Mouse (Mus musculus) left cerebral cortex, adult 2 months (tissue): ENCODE measurements around the gene Ltbp3. TPM values are rescaled to one million over a fixed set of nuclear protein-coding genes. Genes with fewer than 3 reads are reported as not detected.

Experiments used
- DNase-seq, 2 experiments: peaks; one replicate each; pipeline ENCODE4 v3.0.0; 2021 to 2022; ENCODE audit warnings: low spot score in 2 of 2, mixed read lengths in 1 of 2; ENCODE audit errors: extremely low spot score in 1 of 2
- H3K27ac ChIP-seq: fragments of 200-600 bp; 2 replicates; pipeline ENCODE4 v1.8.1; 2022
- H3K4me3 ChIP-seq: fragments of 200-600 bp; 2 replicates; pipeline ENCODE4 v1.8.1; 2022
- CTCF ChIP-seq: fragments of 200-600 bp; IDR thresholded peaks from 2 replicates; pipeline ENCODE4 v1.8.1; 2022; ENCODE audit warnings: antibody characterized with exemption, mild to moderate bottlenecking, moderate library complexity
- intact Hi-C: fragments of 180-260 bp; cut with DNase I; formaldehyde crosslinking; loops from one replicate; pipeline ENCODE4 v1.15.1; 2025
- total RNA-seq, 2 experiments: library from RNA; stranded (reverse); gene quantifications; 2 replicates each; pipeline ENCODE4 v1.2.3; 2021

Gene Ltbp3
- total RNA-seq, 2 experiments from 2014 or later: 38.9 to 43.1 TPM

- no peak for TF ChIP-seq CTCF
- peak overlapping the region; percentile 82 for H3K4me3 ChIP-seq
- H3K27ac ChIP-seq: peak overlapping the region; percentile 100
- no peak for DNase-seq
- intact Hi-C loops: no loop called here
These were observed 55.9 kb downstream of the Ltbp3 start for GRCm38 (mm10) chr19:5796573-5797111.

- intact Hi-C loops: no loop called here
- H3K27ac ChIP-seq: peak overlapping the region; percentile 100
- no peak for TF ChIP-seq CTCF
These were observed 56.8 kb downstream of the Ltbp3 start for GRCm38 (mm10) chr19:5797381-5798111.

GRCm38 (mm10) chr19:5798700-5799479, 58.2 kb downstream of the Ltbp3 start:
- H3K4me3 ChIP-seq: peak overlapping the region; percentile 82
- intact Hi-C loops: no loop called here
- H3K27ac ChIP-seq: peak overlapping the region; percentile 100
- DNase-seq: no peak
- no peak for TF ChIP-seq CTCF

More at GRCm38 (mm10) chr19:5797381-5798111, 56.8 kb downstream of the Ltbp3 start:
- DNase-seq: no peak
- peak overlapping the region; percentile 82 for H3K4me3 ChIP-seq

- DNase-seq: peak in 1 of 2 experiments; percentile 13
- Histone ChIP-seq H3K27ac (peak overlapping the region; percentile 100), H3K4me3 (peak overlapping the region; percentile 82)
- intact Hi-C loops: no loop called here
- no peak for TF ChIP-seq CTCF
These were observed 59.1 kb downstream of the Ltbp3 start for GRCm38 (mm10) chr19:5799566-5800349.

GRCm38 (mm10) chr19:5800350-5800631, 59.6 kb downstream of the Ltbp3 start:
- TF ChIP-seq CTCF: no peak
- intact Hi-C loops: no loop called here
- peak in 1 of 2 experiments; percentile 15 for DNase-seq
- peak overlapping the region; percentile 100 for H3K27ac ChIP-seq
- peak overlapping the region; percentile 82 for H3K4me3 ChIP-seq

GRCm38 (mm10) chr19:5800632-5801431, 60.1 kb downstream of the Ltbp3 start:
- peak overlapping the region; percentile 100 for H3K27ac ChIP-seq
- no peak for TF ChIP-seq CTCF
- H3K4me3 ChIP-seq: peak overlapping the region; percentile 82
- intact Hi-C loops: no loop called here
- peak in 1 of 2 experiments; percentile 19 for DNase-seq

- peak overlapping the region; percentile 100 for H3K27ac ChIP-seq
- intact Hi-C loops: no loop called here
- TF ChIP-seq CTCF: no peak
- peak overlapping the region; percentile 82 for H3K4me3 ChIP-seq
- DNase-seq: no peak
These were observed 60.8 kb downstream of the Ltbp3 start for GRCm38 (mm10) chr19:5801432-5801964.

- intact Hi-C loops: loop anchor here (2.0 kb wide), 1 partner anchor 17 kb away; no protein-coding TSS in a partner anchor
- no peak for TF ChIP-seq CTCF
- H3K27ac ChIP-seq: peak overlapping the region; percentile 100
- DNase-seq: peak; percentile 93 to 97
- peak overlapping the region; percentile 82 for H3K4me3 ChIP-seq
These were observed 61.5 kb downstream of the Ltbp3 start for GRCm38 (mm10) chr19:5802011-5802786.

- no peak for DNase-seq
- TF ChIP-seq CTCF: no peak
- intact Hi-C loops: loop anchor here (1.0 to 2.0 kb wide), 3 partner anchors 10 to 44 kb away; no protein-coding TSS in a partner anchor
- H3K27ac ChIP-seq: peak overlapping the region; percentile 100
- H3K4me3 ChIP-seq: peak overlapping the region; percentile 82
These were observed 62.0 kb downstream of the Ltbp3 start for GRCm38 (mm10) chr19:5802787-5803040.
